In the genomic region with DNA sequence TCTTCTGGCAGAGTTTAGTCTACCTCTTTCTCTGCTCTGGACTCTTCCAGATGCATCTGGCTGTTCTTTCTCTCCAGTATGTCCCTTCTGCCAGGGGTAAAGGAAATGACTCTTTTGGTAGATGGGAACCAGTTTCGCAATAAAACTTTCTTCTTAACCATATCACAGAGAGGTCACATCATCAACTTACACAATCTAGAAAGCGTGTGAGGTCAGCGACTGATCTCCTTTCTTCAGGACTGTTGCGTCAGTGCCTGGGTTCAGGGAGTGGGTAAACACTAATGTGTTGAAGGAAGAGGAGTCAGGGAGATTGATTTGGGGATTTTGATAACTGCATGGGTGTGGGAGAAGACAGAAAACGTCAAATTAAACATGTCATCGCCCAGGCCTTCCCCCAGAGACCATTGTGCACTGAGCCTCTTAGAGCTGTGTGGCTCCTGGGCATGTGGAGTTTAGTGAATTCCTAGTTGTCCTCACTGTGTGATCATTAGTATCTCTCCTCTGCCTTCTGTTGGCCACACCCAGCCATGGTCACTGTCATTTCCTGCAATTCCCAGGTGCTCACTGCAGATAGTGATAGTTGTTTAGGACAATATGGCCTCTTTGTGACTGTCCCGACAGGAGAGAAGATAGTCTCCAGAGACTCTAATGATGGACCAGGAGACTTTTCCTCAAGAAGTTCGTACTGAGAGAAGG, we compare ENCODE assay signal across 16 mouse cellular contexts.
DNase-seq lines count a peak whose midpoint lies in the region; ATAC-seq lines count a peak whose summit lies in the region.
"Had no signal": no experiment of that assay in that cellular context is flagged by ENCODE, and none has a peak within 500 bp of the region (broad histone marks: within the 10 kb centered on the region; RNA-seq: fewer than 3 reads in every experiment).

No protein-coding gene starts in this region.

- H3K4me2 ChIP-seq in lung, embryonic 16.5 days (ENCODE audit: low read depth, low read length), result no peak overlapping the region
- no peak overlapping the region for H3K4me2 ChIP-seq in liver, embryonic 13.5 days
- H3K4me2 ChIP-seq: embryonic facial prominence, embryonic 15.5 days; midbrain, embryonic 11.5 days had no signal

- no peak overlapping the region for H3K27ac ChIP-seq in lung, embryonic 16.5 days (ENCODE audit: low read length)
- no peak overlapping the region for H3K27ac ChIP-seq in liver, embryonic 13.5 days
- H3K27ac ChIP-seq: embryonic facial prominence, embryonic 15.5 days; layer of hippocampus, adult 2 months had no signal

- H3K9me3 ChIP-seq in lung, embryonic 16.5 days (ENCODE audit: control insufficient read depth, low read length), result no peaks in the 10 kb centered on the region
- H3K9me3 ChIP-seq in liver, embryonic 13.5 days (replicated peaks), result no peaks in the 10 kb centered on the region
- H3K9me3 ChIP-seq: embryonic facial prominence, embryonic 15.5 days had no signal

- no peaks in the 10 kb centered on the region for H3K27me3 ChIP-seq in lung, embryonic 16.5 days (ENCODE audit: control insufficient read depth, insufficient read depth, low read depth, low read length)
- H3K27me3 ChIP-seq in liver, embryonic 13.5 days, result 0 out of 2 replicates have a peak, but pooled peaks cover 7% of the 10 kb centered on the region
- H3K27me3 ChIP-seq: CH12.LX; embryonic facial prominence, embryonic 15.5 days; Patski had no signal

- H3K4me3 ChIP-seq in lung, embryonic 16.5 days (ENCODE audit: low read length), result no peak overlapping the region
- H3K4me3 ChIP-seq in liver, embryonic 13.5 days (replicated peaks), result no peak overlapping the region
- H3K4me3 ChIP-seq: embryonic facial prominence, embryonic 15.5 days; layer of hippocampus, adult 2 months had no signal

- peak; percentile 80 for ATAC-seq in lung, embryonic 16.5 days (ENCODE audit: low read depth)
- ATAC-seq in liver, embryonic 13.5 days (ENCODE audit: low read depth), result peak; percentile 67
- ATAC-seq: forebrain, embryonic 14.5 days; Patski had no signal

- peak; percentile 31 for DNase-seq in adrenal gland, adult 2 months
- DNase-seq in adrenal gland, postnatal 25 days, result no peak
- no peak for DNase-seq in lung, postnatal 14 days
- peak; percentile 56 for DNase-seq in liver, embryonic 13.5 days
- DNase-seq in kidney, postnatal 14 days, result no peak
- no peak for DNase-seq in ovary, postnatal 14 days (ENCODE audit: low spot score)
- DNase-seq in frontal cortex, postnatal 25 days (ENCODE audit: low spot score in 2 of 2), result no peak
- DNase-seq: cerebellum, adult 2 months; heart, adult 18-20 months had no signal

- H3K36me3 ChIP-seq in lung, embryonic 16.5 days (ENCODE audit: control insufficient read depth, insufficient read depth, low read length), result no peaks in the 10 kb centered on the region
- H3K36me3 ChIP-seq in liver, embryonic 13.5 days, result no peaks in the 10 kb centered on the region
- H3K36me3 ChIP-seq: embryonic facial prominence, embryonic 15.5 days had no signal

- H3K9ac ChIP-seq in lung, embryonic 16.5 days (ENCODE audit: low read length), result no peak overlapping the region
- no peak overlapping the region for H3K9ac ChIP-seq in liver, embryonic 13.5 days
- H3K9ac ChIP-seq: embryonic facial prominence, embryonic 15.5 days had no signal

- 47% methylated on average over 8 of the region's 8 CpGs for WGBS in lung, embryonic 16.5 days
- 35% methylated on average over 8 of the region's 8 CpGs for WGBS in liver, embryonic 13.5 days (ENCODE audit: insufficient replicate concordance)

- peaks cover 6% of the 10 kb centered on the region; the same call in 1 of the 2 replicates for H3K4me1 ChIP-seq in lung, embryonic 16.5 days (replicated peaks; ENCODE audit: control insufficient read depth, insufficient read depth, low read length)
- peaks cover 11% of the 10 kb centered on the region for H3K4me1 ChIP-seq in liver, embryonic 13.5 days (replicated peaks)

Comparison
In these comparisons a context has a peak if more than half of its experiments do, and no peak if none do; other contexts are left out.
1. DNase-seq: peak in adrenal gland, adult 2 months (single experiment) and liver, embryonic 13.5 days (single experiment); none in adrenal gland, postnatal 25 days (single experiment), lung, postnatal 14 days (single experiment), kidney, postnatal 14 days (single experiment), ovary, postnatal 14 days (single experiment) and frontal cortex, postnatal 25 days (0 of 2).